Mouse (Mus musculus) midbrain, embryonic 13.5 days (tissue): ENCODE data around the gene Sct. TPM values are rescaled to one million over a fixed set of nuclear protein-coding genes. Genes with fewer than 3 reads are reported as not detected.

Experiments
- ATAC-seq: fragments of 200-750 bp; cut with Nextera tagmentation; 2 replicates; pipeline ENCODE4 v1.8.0; 2017; ENCODE audit warnings: mild to moderate bottlenecking, moderate TSS enrichment, moderate library complexity
- H3K27ac ChIP-seq: fragments of 300-500 bp; sonication (generic); 2 replicates; pipeline ENCODE4 v1.5.1; 2015; ENCODE audit warnings: inconsistent platforms, mild to moderate bottlenecking, moderate library complexity
- H3K27me3 ChIP-seq: fragments of 300-500 bp; sonication (generic); 2 replicates; pipeline ENCODE4 v1.6.1; 2015; ENCODE audit warnings: mild to moderate bottlenecking, inconsistent platforms
- H3K36me3 ChIP-seq: fragments of 300-500 bp; sonication (generic); 2 replicates; pipeline ENCODE4 v1.6.1; 2015; ENCODE audit warnings: mild to moderate bottlenecking, inconsistent platforms
- H3K4me1 ChIP-seq: fragments of 300-500 bp; sonication (generic); replicated peaks from 2 replicates; pipeline ENCODE4 v1.6.1; 2015; ENCODE audit warnings: inconsistent platforms
- H3K4me2 ChIP-seq: fragments of 300-500 bp; sonication (generic); replicated peaks from 2 replicates; pipeline ENCODE4 v1.6.1; 2015; ENCODE audit warnings: moderate library complexity, mild to moderate bottlenecking, inconsistent platforms
- H3K4me3 ChIP-seq: fragments of 300-500 bp; sonication (generic); replicated peaks from 2 replicates; pipeline ENCODE4 v1.5.1; 2015; ENCODE audit warnings: mild to moderate bottlenecking, inconsistent platforms
- H3K9ac ChIP-seq: fragments of 300-500 bp; sonication (generic); replicated peaks from 2 replicates; pipeline ENCODE4 v1.6.1; 2015; ENCODE audit warnings: mild to moderate bottlenecking, inconsistent platforms
- H3K9me3 ChIP-seq: fragments of 300-500 bp; sonication (generic); 2 replicates; pipeline ENCODE4 v1.6.1; 2016; ENCODE audit warnings: mild to moderate bottlenecking, inconsistent platforms
- WGBS: fragments of 180-500 bp; shearing (Covaris S2); methylation state at CpG from one replicate; pipeline ENCODE4 v1.1.7; 2015; 5-methylcytosine and 5-hydroxymethylcytosine counted together
- polyA plus RNA-seq: library from polyadenylated mRNA; unstranded; fragments of >200 nt; fragmentation: Nextera tagmentation; extraction: Ambion mirVana; gene quantifications from 2 replicates; pipeline ENCODE4 v1.2.1, GENCODE M21; 2015

Sct gene
- 1.0 TPM in 2 replicates for polyA plus RNA-seq

GRCm38 (mm10) chr7:141278766-141279590, at the start of gene Sct:
TSS of gene Sct (minus strand) at chr7:141279133.
- peak; percentile 82 for ATAC-seq
- H3K27me3 ChIP-seq, result peaks cover 23% of the 10 kb centered on the region; the same call in 1 of the 2 replicates
- peak within 1 kb of the TSS; percentile 40 for H3K4me3 ChIP-seq
- H3K9me3 ChIP-seq, result no peaks in the 10 kb centered on the region
- H3K9ac ChIP-seq, result peak within 1 kb of the TSS; percentile 54
- no peak within 1 kb of the TSS for H3K27ac ChIP-seq
- no peaks in the 10 kb centered on the region for H3K36me3 ChIP-seq
- H3K4me2 ChIP-seq, result peak within 1 kb of the TSS; percentile 88
- H3K4me1 ChIP-seq, result peaks cover 12% of the 10 kb centered on the region
- WGBS, result 2% methylated on average over 46 of the region's 46 CpGs

GRCm38 (mm10) chr7:141328373-141328990, 49.5 kb upstream of the Sct start:
- Histone ChIP-seq H3K4me1 (peaks cover 36% of the 10 kb centered on the region), H3K4me2 (peak overlapping the region; percentile 97), H3K36me3 (peaks cover 23% of the 10 kb centered on the region), H3K9me3 (no peaks in the 10 kb centered on the region), H3K27me3 (no peaks in the 10 kb centered on the region), H3K4me3 (peak overlapping the region; percentile 72), H3K9ac (peak overlapping the region; percentile 96), H3K27ac (peak overlapping the region; percentile 100)
- WGBS, result 17% methylated on average over 24 of the region's 24 CpGs
- peak; percentile 55 for ATAC-seq

- WGBS, result under 1% methylated on average over 104 of the region's 105 CpGs
- Histone ChIP-seq H3K4me3 (peak within 1 kb of the TSS; percentile 72), H3K27me3 (no peaks in the 10 kb centered on the region), H3K9me3 (no peaks in the 10 kb centered on the region), H3K4me1 (peaks cover 36% of the 10 kb centered on the region), H3K9ac (peak within 1 kb of the TSS; percentile 96), H3K4me2 (peak within 1 kb of the TSS; percentile 97), H3K27ac (peak within 1 kb of the TSS; percentile 100), H3K36me3 (peaks cover 23% of the 10 kb centered on the region)
- peak; percentile 97 for ATAC-seq
These were observed 48.8 kb upstream of the Sct start, which contains the start of the genes Deaf1 and Tmem80 for GRCm38 (mm10) chr7:141327469-141328372. TSS of gene Deaf1 (minus strand) at chr7:141327690. TSS of gene Tmem80 (plus strand) at chr7:141327739.

- H3K27ac ChIP-seq, result peak overlapping the region; percentile 100
- H3K4me3 ChIP-seq, result peak overlapping the region; percentile 72
- peaks cover 36% of the 10 kb centered on the region for H3K4me1 ChIP-seq
- peak overlapping the region; percentile 97 for H3K4me2 ChIP-seq
- WGBS, result 6% methylated on average over 33 of the region's 35 CpGs
- no peaks in the 10 kb centered on the region for H3K27me3 ChIP-seq
- peaks cover 23% of the 10 kb centered on the region for H3K36me3 ChIP-seq
- H3K9ac ChIP-seq, result peak overlapping the region; percentile 96
- H3K9me3 ChIP-seq, result no peaks in the 10 kb centered on the region
- ATAC-seq, result peak; percentile 51
These were observed 47.9 kb upstream of the Sct start for GRCm38 (mm10) chr7:141326546-141327446.

GRCm38 (mm10) chr7:141324686-141325085, 45.8 kb upstream of the Sct start:
- Histone ChIP-seq H3K4me3 (no peak overlapping the region), H3K27me3 (no peaks in the 10 kb centered on the region), H3K27ac (no peak overlapping the region), H3K9ac (0 out of 2 replicates have a peak overlapping the region, but pooled peaks have one; percentile 5), H3K9me3 (no peaks in the 10 kb centered on the region), H3K4me1 (peaks cover 36% of the 10 kb centered on the region), H3K36me3 (peaks cover 43% of the 10 kb centered on the region), H3K4me2 (no peak overlapping the region)
- ATAC-seq, result no peak
- 95% methylated on average over 1 of the region's 1 CpGs for WGBS

GRCm38 (mm10) chr7:141319446-141319845, 40.5 kb upstream of the Sct start:
- no peak overlapping the region for H3K4me2 ChIP-seq
- no peaks in the 10 kb centered on the region for H3K27me3 ChIP-seq
- H3K4me1 ChIP-seq, result peaks cover 2% of the 10 kb centered on the region
- H3K9ac ChIP-seq, result no peak overlapping the region
- H3K36me3 ChIP-seq, result peaks cover 96% of the 10 kb centered on the region
- H3K4me3 ChIP-seq, result no peak overlapping the region
- no peak for ATAC-seq
- WGBS, result 81% methylated on average over 2 of the region's 2 CpGs
- no peaks in the 10 kb centered on the region for H3K9me3 ChIP-seq
- no peak overlapping the region for H3K27ac ChIP-seq

GRCm38 (mm10) chr7:141317619-141318132, 38.7 kb upstream of the Sct start:
- ATAC-seq, result no peak
- no peaks in the 10 kb centered on the region for H3K27me3 ChIP-seq
- H3K27ac ChIP-seq, result no peak overlapping the region
- H3K4me2 ChIP-seq, result no peak overlapping the region
- H3K36me3 ChIP-seq, result peaks cover 98% of the 10 kb centered on the region
- 89% methylated on average over 1 of the region's 1 CpGs for WGBS
- no peaks in the 10 kb centered on the region for H3K9me3 ChIP-seq
- no peak overlapping the region for H3K9ac ChIP-seq
- no peaks in the 10 kb centered on the region for H3K4me1 ChIP-seq
- H3K4me3 ChIP-seq, result no peak overlapping the region

GRCm38 (mm10) chr7:141315974-141316373, 37.0 kb upstream of the Sct start:
- Histone ChIP-seq H3K27me3 (no peaks in the 10 kb centered on the region), H3K4me1 (no peaks in the 10 kb centered on the region), H3K36me3 (peaks cover 98% of the 10 kb centered on the region), H3K9me3 (no peaks in the 10 kb centered on the region), H3K27ac (no peak overlapping the region), H3K4me3 (no peak overlapping the region), H3K4me2 (no peak overlapping the region), H3K9ac (no peak overlapping the region)
- 84% methylated on average over 5 of the region's 5 CpGs for WGBS
- no peak for ATAC-seq

- no peaks in the 10 kb centered on the region for H3K9me3 ChIP-seq
- no peak overlapping the region for H3K27ac ChIP-seq
- ATAC-seq, result no peak
- no peaks in the 10 kb centered on the region for H3K27me3 ChIP-seq
- H3K4me1 ChIP-seq, result no peaks in the 10 kb centered on the region
- H3K9ac ChIP-seq, result no peak overlapping the region
- no peak overlapping the region for H3K4me2 ChIP-seq
- 89% methylated on average over 8 of the region's 8 CpGs for WGBS
- no peak overlapping the region for H3K4me3 ChIP-seq
- peaks cover 98% of the 10 kb centered on the region for H3K36me3 ChIP-seq
These were observed 36.1 kb upstream of the Sct start for GRCm38 (mm10) chr7:141315076-141315475.

GRCm38 (mm10) chr7:141314416-141314815, 35.5 kb upstream of the Sct start:
- WGBS, result 93% methylated on average over 2 of the region's 2 CpGs
- Histone ChIP-seq H3K36me3 (peaks cover 99% of the 10 kb centered on the region), H3K4me3 (no peak overlapping the region), H3K27ac (no peak overlapping the region), H3K9me3 (no peaks in the 10 kb centered on the region), H3K27me3 (no peaks in the 10 kb centered on the region), H3K4me2 (no peak overlapping the region), H3K9ac (no peak overlapping the region), H3K4me1 (no peaks in the 10 kb centered on the region)
- no peak for ATAC-seq

GRCm38 (mm10) chr7:141304537-141304936, 25.6 kb upstream of the Sct start:
- Histone ChIP-seq H3K9ac (no peak overlapping the region), H3K9me3 (no peaks in the 10 kb centered on the region), H3K36me3 (peaks cover 98% of the 10 kb centered on the region), H3K4me1 (no peaks in the 10 kb centered on the region), H3K27ac (no peak overlapping the region), H3K4me2 (no peak overlapping the region), H3K27me3 (no peaks in the 10 kb centered on the region), H3K4me3 (no peak overlapping the region)
- no peak for ATAC-seq
- 88% methylated on average over 4 of the region's 4 CpGs for WGBS
